Mouse (Mus musculus): ENCODE results near the gene Cd3e. TPM values are rescaled to one million over a fixed set of nuclear protein-coding genes. Genes with fewer than 3 reads are reported as not detected.
"Not testable (repeated sequence)": the region's sequence is repeated elsewhere in the genome, so short reads cannot be mapped to it uniquely, and the experiment has no call there.

Cd3e gene
- total RNA-seq, 2 experiments from 2014 or later, result not detected

DNA sequence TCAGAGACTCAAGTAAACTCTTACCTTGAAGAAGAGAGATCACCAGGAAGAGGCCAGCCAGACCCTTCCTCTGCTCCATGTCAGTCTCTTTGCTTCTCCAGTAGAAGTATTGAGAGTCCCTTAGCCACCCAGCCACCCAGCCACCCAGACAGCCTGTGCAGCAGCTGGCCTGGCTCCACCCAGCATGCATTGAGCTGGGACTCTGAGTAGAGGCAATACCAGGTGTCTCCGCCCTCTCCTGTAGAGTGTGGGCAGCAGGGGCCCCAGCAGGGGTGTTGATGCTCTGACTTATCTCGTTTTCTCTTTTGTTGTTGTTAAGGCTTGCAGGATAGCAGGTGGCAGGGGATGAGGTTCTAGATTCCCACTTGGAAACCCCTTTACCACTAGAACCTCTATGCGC lies 29.2 kb downstream of the Cd3e start, which contains the start of gene Cd3g:
Cd3g (minus strand) TSS at position 190 of the 400 bp plus-strand sequence.
- DNase-seq (ENCODE audit: low spot score in 2 of 2), result no peak

DNA sequence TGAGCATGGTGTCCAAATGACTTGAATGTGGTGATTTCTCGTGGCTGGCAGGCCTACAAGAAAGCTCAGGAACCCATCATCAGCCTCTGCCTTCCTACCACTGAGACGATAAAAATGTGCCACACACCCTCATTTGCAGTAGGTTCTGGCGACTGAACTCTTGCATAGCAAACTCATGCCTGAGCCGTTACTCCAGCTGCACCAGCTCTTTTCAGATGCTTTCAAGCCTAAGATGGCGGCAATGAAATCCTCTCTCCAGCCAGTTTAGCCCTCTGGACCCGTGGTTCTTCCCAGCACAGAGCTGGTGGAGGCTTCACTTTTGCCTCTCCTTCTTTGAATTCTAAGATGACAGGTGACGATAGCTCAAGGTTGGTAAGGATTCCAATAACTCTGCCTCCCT lies 29.6 kb downstream of the Cd3e start:
- DNase-seq (ENCODE audit: low spot score in 2 of 2), result no peak

DNA sequence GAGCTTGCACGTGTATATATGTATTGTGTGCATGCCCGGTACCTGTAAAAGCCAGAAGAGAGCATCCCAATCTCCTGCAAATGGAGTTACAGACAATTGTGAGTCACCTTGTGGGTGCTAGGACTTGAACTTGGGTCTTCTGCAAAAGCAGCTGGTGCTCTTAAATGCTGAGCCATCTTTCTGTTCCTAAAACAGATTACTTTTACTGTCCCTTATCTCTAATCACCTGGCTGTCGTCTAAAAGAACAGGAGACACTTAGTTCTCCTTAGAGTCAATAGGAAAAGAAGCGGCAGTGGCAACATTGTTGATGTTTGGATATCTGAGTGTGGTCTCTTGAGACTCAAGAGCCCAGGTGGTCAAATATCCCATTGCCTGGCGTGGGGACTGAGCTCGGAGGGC lies 31.6 kb downstream of the Cd3e start:
- DNase-seq (ENCODE audit: low spot score in 2 of 2), result no peak

DNA sequence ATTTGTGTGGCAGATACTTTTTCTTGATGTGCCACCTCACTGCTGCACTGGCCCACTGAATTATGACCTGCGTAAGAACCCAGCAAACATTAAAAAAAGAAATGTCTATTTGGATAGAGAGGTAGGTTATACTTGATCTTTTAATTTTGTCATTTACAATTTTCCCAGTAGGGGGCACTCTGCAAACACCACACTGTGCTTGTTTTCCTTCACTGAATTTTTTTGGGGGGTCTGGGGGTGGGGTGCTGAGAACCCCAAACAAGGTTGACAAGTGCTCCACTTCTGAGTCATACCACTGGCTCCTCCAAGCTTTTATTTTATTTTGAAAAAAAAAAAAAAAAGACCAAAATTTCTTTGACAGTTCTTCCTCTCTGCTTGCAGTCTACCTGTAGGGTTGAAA lies 40.0 kb downstream of the Cd3e start:
- no peak for DNase-seq (ENCODE audit: low spot score in 2 of 2)

DNA sequence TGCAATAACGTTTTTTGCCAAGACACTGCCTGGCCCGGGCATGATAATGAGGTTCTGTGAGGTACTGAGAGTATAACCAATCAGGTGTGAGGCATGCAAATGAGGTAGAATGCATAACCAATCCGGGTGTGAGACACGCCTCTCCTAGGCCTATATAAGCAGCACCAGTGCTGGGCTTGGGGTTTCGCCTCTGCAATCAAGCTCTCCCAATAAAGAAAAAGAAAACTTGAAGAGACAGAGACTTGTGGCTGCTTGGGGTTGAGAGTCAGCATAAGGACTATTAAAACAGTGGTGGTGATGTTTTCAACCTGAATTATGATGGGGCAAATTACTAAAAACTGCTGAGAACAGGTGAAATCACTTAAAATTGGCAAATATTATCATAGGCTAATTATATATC lies 41.7 kb downstream of the Cd3e start:
- DNase-seq (ENCODE audit: low spot score in 2 of 2), result not testable (repeated sequence)

DNA sequence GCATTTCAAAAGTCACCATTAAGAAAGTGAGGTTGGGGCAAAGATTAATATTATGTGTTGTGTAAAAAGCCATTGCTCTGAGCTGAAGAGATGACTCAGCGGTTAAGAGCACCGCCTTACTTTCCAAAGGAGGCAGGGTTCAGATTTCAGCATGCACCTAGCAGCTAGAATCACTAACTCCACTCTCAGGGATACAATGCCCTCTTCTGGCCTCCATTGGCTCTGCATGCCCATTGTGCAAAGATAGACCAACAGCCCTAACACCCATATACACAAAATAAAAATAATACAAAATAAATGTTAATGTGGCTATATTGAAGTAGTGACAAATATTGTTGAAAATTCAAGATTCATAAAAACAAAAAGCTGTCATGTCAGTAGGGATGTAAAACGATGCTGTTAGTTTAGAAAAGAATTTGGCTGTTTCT lies 42.6 kb downstream of the Cd3e start:
- DNase-seq (ENCODE audit: low spot score in 2 of 2), result peak; percentile 45 to 84

DNA sequence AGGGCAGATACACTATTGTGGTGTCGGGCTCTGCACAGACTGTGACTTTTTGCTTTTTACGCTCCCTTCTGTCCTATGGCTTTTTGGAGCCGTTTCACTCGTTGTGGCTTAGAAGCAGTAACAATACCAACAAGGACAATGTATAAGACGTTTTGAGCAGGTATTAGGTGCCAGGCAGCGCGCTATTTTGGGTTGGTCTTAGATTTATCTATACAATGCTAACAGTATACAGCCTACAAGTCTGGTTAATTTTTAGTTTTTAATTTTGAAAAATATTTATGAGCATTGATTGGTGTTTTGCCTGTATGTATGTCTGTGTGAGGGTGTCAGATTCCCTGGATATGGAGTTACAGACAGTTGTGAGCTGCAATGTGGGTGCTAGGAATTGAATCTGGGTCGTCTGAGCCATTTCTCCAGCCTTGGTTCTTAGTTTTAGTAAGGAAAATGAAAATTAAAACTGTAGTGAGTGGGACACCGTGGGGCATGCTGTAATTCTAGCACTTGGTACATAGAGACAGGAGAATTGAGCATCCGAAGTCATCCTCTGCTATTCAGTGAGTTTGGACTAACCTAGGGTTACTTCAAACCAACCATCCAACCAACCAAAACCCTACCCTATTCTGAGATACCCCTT lies 43.5 kb downstream of the Cd3e start:
- DNase-seq (ENCODE audit: low spot score in 2 of 2), result no peak

DNA sequence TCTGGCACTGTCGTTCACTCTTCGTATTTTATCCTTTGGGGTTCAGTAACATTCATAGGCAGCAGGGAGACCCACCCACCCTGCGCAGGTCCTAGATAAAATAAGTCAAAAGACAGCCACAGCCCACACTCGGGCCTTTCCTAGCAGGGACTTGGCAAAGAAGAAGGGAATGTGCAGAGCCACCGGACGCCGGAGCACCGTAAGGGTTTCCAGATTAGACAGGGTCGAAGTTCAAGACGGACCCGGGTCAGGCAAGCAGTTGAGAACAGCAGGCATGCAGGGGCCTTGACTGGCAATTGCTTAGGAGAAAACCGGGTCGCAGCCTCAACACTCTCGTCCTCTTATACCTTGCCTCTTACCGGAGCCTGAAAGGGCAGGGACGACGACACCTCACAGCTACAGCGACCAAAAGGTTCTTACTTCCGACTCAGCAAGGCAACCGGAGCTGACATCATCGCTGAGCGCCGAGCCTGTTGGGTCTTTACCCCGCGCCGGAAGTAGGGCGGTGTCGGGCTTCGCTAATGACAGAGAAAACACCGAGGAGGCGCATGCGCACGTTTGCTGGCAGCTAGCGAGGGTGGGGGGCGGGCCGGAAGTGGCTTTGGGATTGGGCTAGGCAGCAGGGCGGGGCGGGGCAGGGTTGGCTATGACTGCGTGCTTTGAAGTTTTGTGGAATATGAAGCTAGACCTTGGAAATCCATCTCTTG lies 44.1 kb downstream of the Cd3e start, which contains the start of gene Ube4a:
Ube4a (minus strand) TSS at position 475 of the 707 bp plus-strand sequence.
- DNase-seq (ENCODE audit: low spot score in 2 of 2), result peak; percentile 99

DNA sequence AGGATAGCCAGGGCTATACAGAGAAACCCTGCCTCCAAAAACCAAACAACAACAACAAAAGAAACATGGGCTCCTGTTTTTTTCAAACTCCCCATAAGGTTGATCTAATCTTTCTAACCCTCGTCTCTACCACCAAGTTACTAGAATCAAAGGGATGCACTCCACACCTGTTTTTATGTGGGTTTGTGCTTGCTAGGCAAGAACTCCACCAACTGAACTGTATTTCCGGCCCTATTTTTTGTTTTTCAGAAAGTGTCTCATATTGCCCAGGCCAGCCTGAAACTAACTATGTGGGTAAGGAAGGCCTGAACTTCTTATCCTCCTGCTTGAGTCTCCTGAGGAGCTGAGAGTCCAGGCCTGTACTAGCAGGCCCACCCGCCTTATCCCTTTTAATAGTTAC lies 55.0 kb downstream of the Cd3e start:
- DNase-seq (ENCODE audit: low spot score in 2 of 2), result no peak

Other genes starting within 250 kb of the Cd3e start
- gene Arcn1, start 241.8 kb downstream of the Cd3e start, total RNA-seq (2021), result 100 to 1,000 TPM in 1 of 2 experiments, 10 to 100 TPM in 1; 97.1 to 103 TPM
- 10 to 100 TPM; 65.2 to 78.9 TPM for gene Ift46, start 241.7 kb downstream of the Cd3e start, total RNA-seq (2021)
- gene Tmem25, start 210.3 kb downstream of the Cd3e start, total RNA-seq (2021), result 10 to 100 TPM; 49.4 to 54.9 TPM
- gene Ttc36, start 206.6 kb downstream of the Cd3e start, total RNA-seq (2021), result 1 to 10 TPM in 1 of 2 experiments, not detected in 1; 1.2 TPM
- gene Kmt2a, start 128.3 kb downstream of the Cd3e start, total RNA-seq (2021), result 10 to 100 TPM; 72.0 to 84.2 TPM
- 100 to 1,000 TPM; 334 to 337 TPM for gene Atp5l, start 88.9 kb downstream of the Cd3e start, total RNA-seq (2021)
- 10 to 100 TPM; 67.0 to 73.5 TPM for gene Ube4a, start 44.0 kb downstream of the Cd3e start, total RNA-seq (2021)
- gene Cd3g, start 29.2 kb downstream of the Cd3e start, total RNA-seq (2021), result not detected
- not detected for gene Cd3d, start 27.8 kb downstream of the Cd3e start, total RNA-seq (2021)
- gene Mpzl2, start 30.2 kb upstream of the Cd3e start, total RNA-seq (2021), result under 1 TPM; 0.43 to 0.67 TPM
- gene Mpzl3, start 45.6 kb upstream of the Cd3e start, total RNA-seq (2021), result 1 to 10 TPM; 4.2 to 5.7 TPM
- under 1 TPM; 0.32 to 0.84 TPM for gene Jaml, start 69.6 kb upstream of the Cd3e start, total RNA-seq (2021)
- 100 to 1,000 TPM; 261 to 264 TPM for gene Scn2b, start 108.2 kb upstream of the Cd3e start, total RNA-seq (2021)
- gene Scn4b, start 128.8 kb upstream of the Cd3e start, total RNA-seq (2021), result 10 to 100 TPM; 12.9 to 15.5 TPM
- gene BC049352, start 172.4 kb upstream of the Cd3e start, total RNA-seq (2021), result under 1 TPM; 0.22 to 0.81 TPM
- gene Tmprss4, start 194.5 kb upstream of the Cd3e start, total RNA-seq (2021), result not detected

All from layer of hippocampus, adult 18-20 months (tissue).